Mouse (Mus musculus) CH12.LX (cell line): ENCODE measurements around the gene B3gntl1.

Experiments
- CTCF ChIP-seq, 2 experiments: IDR thresholded peaks in 1 of 2; conservative IDR thresholded peaks in 1 of 2; 2 replicates each; pipeline ENCODE4 v1.5.1; 2011 to 2012; ENCODE audit warnings: low read depth in 2 of 2, low read length in 2 of 2, improper control_type of control experiment in 1 of 2, inconsistent platforms in 1 of 2, mild to moderate bottlenecking in 1 of 2, moderate library complexity in 1 of 2
- TBP ChIP-seq: conservative IDR thresholded peaks from 2 replicates; pipeline ENCODE4 v1.6.1; 2011; ENCODE audit warnings: low read depth, low read length, improper control_type of control experiment

DNA sequence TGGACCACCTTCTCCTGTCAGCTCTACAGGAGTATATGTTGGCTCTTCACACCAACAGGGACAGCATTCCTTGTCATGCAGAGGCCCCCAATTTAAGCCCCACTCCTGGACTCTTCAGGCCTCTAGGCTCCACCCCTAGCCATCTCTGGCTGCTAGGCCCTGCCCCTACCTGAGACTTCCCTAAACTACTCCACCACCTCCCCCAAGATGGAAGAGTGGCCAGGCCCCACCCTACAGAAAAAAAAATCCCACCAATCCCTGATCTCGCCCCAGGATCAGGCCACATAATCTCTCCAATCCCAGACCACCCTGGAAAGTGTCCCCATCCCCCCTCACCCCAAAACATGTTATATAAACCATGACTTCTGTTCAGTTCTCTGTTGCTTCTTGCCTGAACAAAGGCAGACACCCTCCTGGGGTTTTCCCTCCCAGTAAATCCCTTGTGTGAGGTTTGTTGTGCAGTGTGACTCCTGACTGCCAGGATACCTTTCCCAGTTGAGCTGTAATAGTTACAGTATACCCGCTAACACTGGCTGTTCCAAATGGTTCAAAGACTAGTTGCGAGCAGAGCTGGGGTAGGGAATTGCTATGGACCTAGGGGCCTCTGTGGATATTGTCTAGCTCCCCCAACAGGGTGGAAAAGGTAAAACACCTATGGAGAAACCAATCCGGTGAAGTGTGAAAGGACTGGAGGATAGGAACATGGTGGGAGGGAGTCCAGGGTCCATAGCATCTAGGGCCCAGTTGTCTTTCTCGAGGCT lies 22.5 kb upstream of the B3gntl1 start:
- TF ChIP-seq CTCF (conservative IDR thresholded peaks at IDR 0.05 in 1 of 2, IDR thresholded peaks at IDR 0.05 in 1 of 2; ENCODE audit: low read depth in 2 of 2, low read length in 2 of 2), result peak in 1 of 2 experiments; percentile 18; a peak in 1 of 4 replicates
- TF ChIP-seq TBP, result no peak
